Mouse (Mus musculus): ENCODE measurements around the gene Natd1.
"Not testable (repeated sequence)": the region's sequence is repeated elsewhere in the genome, so short reads cannot be mapped to it uniquely, and the experiment has no call there.

Gene Natd1

DNA sequence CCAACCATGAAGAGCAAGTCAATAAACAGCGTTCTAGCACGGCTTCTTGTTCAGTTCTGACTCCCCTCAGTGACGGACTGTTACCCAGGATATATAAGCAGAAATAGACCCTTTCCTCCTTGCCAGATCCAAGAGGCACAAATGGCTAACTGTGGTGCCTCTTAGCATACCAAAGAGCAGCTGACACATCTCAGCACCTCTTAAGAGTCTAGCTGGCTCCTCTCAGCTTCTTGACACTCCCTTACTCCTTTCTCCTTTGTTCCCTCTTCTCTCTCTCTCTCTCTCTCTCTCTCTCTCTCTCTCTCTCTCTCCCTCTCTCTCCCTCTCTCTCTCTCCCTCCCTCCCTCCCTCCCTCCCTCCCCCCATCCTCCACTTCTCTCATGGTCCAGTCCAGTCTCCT, 23.8 kb downstream of the Natd1 start:
- DNase-seq (ENCODE audit: inconsistent age in 2 of 2, low spot score in 1 of 2) = no peak

DNA sequence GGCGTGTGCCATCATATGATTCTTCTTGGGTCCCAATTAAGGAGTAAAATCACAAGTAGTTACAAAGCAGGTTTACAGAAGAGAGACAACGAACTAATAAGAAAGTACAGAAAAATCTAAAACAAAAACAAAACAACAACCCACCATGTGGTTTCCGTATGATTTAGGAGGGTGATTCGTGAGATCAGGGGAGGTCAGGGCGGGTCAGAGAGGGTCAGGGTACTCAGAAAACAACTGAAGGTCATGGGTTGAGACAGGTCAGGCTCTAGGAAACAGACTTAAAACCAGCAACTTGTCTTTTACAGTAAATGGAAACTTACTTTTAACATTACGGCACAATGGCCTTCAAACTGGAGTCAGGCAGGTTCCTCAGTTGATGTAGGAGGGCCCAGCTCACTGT, 24.3 kb downstream of the Natd1 start:
- peak in 1 of 2 experiments; percentile 28 for DNase-seq (ENCODE audit: inconsistent age in 2 of 2, low spot score in 1 of 2)

DNA sequence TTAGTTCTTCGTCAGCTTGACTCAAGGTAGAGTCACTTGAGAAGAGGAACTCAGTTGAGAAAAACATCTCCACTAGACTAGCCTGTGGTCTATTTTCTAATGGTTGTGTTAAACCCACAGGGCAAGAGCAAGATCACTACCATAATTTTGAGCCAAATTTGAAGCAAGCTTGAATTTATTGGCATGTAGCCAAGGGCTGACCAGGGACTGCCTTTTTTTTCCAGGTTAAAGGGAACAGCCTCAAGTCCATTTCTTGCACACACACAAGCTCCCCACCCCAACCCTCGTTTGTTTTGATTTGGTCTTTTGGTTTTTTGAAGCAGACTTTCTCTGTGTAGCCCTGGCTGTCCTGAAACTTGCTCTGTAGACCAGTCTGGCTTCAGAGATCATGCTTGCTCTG, 24.7 kb downstream of the Natd1 start:
- DNase-seq (ENCODE audit: inconsistent age in 2 of 2, low spot score in 1 of 2) = peak in 1 of 2 experiments; percentile 45

DNA sequence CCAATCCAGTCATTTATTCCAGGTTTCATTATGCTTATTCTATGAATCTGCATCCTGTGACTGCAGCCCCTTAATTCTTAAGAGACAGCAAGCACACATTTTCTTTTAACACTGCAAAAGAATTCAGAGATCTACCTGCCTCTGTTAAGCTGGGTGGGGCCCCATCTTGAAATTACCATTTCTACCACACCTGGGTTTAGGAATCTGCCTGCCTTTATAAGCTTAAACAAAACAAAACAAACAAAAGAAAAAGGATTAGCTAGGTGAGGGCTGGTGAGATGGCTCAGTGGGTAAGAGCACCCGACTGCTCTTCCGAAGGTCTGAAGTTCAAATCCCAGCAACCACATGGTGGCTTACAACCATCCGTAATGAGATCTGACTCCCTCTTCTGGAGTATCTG, 27.6 kb downstream of the Natd1 start:
- not testable (repeated sequence) for DNase-seq (ENCODE audit: inconsistent age in 2 of 2, low spot score in 1 of 2)

DNA sequence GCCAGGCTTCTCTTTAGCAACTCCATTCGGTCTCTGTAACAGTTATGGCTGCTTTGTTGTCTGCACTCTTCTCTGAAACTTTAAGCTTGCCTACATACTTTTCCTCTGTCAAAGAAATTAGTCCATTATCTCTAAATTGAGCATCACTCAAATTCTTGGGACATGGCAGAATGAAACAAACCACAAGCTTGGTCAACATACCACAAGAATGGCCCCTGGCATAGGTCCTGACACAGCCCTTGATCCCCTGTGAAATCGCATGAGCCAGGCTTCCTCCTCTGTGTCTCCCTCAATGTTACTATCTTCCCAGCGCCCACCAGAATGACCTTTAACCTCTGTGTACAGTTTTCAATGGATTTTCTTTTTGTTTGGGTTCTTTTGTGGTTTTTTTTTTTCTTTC, 32.2 kb downstream of the Natd1 start:
- DNase-seq (ENCODE audit: inconsistent age in 2 of 2, low spot score in 1 of 2) = no peak

DNA sequence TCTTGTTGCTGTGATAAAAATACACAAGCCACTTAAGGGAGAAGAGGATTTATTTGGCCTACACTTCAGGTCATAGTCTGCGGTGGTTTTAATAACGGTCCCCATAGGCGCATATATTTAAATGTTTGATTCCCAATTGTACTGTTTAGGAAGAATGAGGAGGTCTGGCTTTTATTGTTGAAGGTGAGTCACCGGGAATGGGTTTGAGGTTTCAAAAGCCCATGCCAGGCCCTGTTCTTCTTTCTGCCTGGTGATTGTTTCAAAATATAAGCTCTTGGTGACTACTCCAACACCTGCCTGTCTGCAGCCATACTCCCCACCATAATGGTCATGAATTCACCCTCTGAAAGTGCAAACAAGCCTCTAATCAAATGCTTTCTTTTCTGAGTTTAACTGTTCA, 34.0 kb downstream of the Natd1 start:
- DNase-seq (ENCODE audit: inconsistent age in 2 of 2, low spot score in 1 of 2) = no peak

DNA sequence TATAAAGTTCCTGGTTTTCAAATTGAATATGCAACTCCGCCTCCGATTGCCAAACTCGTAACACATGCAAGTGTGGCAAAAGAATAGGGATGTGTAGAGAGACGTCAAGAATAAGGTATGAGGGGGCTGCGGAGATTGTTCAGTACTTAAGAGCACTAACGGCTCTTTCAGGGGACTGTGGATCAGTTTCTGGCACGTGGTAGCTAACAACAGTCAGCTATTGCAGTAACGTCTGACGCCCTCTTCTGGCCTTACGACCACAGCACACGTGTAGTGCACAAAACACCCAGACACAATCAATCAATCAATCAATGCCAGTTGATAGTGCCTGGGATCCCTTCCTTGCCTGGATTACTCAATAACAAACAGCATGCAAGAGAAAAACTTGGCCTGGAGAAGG, 35.1 kb downstream of the Natd1 start:
- DNase-seq (ENCODE audit: inconsistent age in 2 of 2, low spot score in 1 of 2) = peak in 1 of 2 experiments; percentile 50

DNA sequence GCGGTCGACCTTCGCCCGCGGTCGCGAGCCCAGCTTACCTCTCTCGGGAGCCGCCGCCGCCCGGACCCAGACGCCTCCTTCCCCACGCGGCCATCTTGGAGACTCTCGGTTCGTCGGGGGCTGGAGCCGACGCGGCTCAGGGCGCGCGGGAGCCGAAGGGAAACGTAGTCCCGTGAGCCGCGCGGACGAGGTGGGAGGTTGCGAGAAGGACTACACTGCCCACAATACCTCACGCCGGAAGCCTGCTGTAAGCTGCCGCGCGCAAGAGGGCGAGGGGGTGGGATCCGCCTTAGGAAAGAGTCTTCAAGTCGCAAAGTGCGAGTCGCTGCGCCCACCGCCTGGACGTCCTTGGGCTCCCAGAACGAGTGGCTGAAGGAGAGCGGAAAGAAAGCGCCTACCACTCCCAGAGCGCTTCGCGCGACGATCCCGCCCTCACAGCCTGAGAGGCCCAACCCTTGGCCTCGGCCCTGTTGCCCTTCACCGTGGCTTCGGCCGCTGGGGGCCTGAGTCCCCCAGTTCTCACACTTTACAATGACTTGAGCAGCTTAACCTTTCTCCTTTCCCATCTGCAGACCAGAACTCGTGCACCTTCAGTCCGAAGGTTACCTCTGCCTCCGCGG, 35.8 kb downstream of the Natd1 start, which contains the start of gene Tmem11:
Tmem11 (minus strand) TSS at position 598 of the 620 bp plus-strand sequence.
- DNase-seq (ENCODE audit: inconsistent age in 2 of 2, low spot score in 1 of 2) = peak; percentile 97 to 98

DNA sequence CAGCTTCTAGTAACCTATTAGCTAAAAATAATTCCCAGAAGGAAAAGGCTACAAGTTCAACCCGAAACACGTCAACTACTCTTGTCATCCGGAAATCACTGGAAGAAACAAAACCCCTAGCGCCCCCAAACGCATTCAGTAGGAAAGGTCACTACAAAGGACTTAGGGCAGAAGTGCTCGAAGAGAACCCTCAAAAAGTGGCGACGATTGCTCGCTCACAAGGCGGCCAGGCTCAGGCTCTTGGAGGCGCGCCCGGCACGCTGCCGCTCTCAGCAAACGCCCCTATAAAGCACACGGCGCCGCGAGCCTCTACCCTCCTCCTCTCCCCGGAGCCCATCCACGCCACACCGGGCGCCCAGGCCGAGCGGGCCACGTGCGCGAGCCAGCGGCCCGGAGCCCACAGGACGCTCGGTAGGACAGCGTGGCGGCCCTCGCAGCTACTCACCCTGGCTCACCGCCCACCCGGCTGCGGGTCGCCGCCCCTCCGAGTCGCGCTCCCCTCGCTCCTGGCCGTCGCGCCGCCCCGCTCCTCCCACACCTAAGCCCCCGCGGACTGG, 36.4 kb downstream of the Natd1 start:
- DNase-seq (ENCODE audit: inconsistent age in 2 of 2, low spot score in 1 of 2) = peak in 1 of 2 experiments; percentile 89

DNA sequence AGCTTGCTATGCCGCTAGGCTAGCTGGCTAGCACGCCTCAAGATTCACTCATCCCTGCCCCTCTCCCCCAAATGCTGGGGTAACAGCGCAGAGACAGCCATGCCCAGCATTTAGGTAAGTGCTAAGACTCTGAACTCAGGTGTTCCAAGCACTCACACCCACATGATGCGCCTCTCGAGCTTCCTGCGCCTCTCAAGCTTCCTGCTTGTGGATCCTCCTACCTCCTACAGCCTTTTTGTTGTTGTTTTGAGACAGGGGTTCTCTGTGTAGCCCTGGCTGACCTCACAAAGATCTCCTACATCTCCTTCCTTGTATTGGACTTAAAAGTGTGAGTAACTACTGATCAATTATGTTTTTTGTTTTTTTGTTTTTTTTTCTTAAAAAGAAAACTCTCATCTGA, 41.4 kb downstream of the Natd1 start:
- no peak for DNase-seq (ENCODE audit: inconsistent age in 2 of 2, low spot score in 1 of 2)

DNA sequence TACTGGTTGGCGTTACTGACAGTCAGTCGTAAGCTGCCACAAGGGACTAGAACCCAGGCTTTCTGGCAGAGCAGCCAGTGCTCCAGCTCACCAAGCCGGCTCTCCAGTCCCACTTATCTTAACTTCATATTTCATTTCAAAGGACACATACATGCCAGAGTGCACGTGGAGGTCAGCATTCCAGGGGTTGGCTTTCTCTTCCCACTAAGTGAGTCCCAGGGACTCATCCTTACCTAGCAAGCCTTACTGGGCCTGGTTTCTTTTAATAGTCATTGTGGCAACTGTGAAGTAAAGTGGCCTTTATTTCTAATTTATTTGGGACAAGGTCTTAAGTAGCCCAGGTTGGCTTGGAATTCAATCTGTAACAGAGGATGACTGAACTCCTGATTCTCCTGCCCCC, 43.1 kb downstream of the Natd1 start:
- peak in 1 of 2 experiments; percentile 69 for DNase-seq (ENCODE audit: inconsistent age in 2 of 2, low spot score in 1 of 2)

DNA sequence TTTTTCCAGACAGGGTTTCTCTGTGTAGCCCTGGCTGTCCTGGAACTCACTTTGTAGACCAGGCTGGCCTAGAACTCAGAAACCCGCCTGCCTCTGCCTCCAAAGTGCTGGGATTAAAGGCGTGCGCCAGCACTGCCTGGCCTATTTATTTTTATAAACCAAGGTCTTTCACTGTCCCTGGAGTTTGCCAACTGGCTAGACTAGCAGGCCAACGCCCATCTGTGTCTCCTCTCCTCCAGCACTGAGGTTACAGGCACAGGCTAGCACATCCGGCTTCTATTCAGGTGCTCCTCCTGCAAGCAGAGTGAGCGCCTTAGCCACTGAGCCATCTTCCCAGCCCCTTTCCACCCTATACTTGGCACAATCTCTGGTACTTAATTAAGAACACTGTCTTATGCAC, 45.1 kb downstream of the Natd1 start:
- DNase-seq (ENCODE audit: inconsistent age in 2 of 2, low spot score in 1 of 2) = peak in 1 of 2 experiments; percentile 66

DNA sequence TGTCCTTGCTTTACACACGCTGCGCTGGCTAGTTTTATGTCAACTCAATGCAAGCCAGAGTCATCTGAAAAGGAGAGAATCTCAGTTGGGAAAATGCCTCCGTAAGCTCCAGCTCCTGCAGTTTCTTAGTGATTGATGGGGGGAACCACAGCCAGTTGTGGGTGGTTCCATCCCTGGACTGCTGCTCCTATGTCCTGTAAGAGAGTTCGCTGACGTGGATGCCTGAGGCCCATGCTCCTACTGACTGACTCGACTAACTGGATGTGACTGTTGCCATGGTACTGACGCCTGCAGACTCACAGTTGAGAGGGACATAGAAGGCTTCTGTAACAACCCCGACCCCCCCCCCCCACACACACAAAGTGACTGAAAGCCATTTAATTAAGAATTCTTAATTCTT, 46.6 kb downstream of the Natd1 start:
- DNase-seq (ENCODE audit: inconsistent age in 2 of 2, low spot score in 1 of 2) = peak in 1 of 2 experiments; percentile 61

DNA sequence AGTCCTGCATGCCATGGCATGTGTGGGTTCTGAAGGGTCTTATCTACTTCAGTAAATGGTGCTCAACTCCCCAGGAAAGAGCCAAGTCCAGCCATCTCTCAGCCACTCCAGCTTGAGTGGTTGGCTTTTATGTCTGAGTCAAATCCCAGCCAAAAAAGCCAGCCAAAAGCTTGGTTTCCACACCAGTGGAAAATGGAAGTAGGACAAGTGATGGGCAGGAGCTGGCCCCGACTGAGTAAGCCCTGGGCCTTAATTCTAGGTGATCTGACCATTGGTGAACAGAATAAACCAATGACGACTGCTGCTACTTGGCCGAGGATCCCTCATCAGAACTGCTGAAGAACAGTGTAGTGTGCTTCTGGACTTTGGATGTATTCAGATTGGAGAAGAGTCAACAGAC, 47.1 kb downstream of the Natd1 start:
- DNase-seq (ENCODE audit: inconsistent age in 2 of 2, low spot score in 1 of 2) = peak in 1 of 2 experiments; percentile 55

DNA sequence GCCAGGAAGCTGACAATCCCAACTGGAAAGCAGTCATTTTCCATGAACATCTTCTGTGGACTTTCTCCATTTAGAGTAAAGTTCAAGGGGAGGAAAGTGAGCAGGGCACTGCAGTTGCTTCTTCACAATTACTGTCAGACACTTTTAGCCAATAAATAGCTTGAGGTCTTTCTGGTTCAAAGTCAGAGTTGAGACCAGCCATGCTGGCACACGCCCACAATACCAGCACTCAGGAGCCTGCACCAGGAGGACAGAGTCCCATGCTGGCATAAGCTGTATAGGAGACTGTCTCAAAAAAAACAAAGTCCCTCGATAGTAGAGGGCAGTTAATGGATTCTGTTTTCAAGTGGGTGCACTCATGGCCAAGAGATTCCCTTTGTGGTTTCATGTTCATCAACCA, 48.5 kb downstream of the Natd1 start:
- no peak for DNase-seq (ENCODE audit: inconsistent age in 2 of 2, low spot score in 1 of 2)

DNA sequence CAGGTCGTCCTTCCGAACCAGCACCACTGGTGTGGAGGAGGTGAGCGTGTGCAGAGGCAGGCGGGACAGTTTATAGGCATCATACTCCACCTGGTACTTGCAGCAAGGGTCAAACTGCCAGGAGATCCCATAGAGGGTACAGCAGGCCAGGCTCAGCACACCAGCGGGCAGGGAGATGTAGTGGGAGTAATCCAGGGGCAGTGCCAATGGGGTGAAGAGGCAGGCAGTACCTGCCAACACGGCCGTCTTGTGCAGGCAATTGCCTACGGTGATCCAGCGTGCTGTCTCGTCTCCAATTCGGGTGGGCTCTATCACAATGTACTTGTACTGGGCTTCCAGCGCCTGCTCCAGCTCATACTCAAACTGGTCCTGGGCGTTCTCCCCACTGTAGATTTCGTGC, 49.6 kb downstream of the Natd1 start:
- DNase-seq (ENCODE audit: inconsistent age in 2 of 2, low spot score in 1 of 2) = peak in 1 of 2 experiments; percentile 47

DNA sequence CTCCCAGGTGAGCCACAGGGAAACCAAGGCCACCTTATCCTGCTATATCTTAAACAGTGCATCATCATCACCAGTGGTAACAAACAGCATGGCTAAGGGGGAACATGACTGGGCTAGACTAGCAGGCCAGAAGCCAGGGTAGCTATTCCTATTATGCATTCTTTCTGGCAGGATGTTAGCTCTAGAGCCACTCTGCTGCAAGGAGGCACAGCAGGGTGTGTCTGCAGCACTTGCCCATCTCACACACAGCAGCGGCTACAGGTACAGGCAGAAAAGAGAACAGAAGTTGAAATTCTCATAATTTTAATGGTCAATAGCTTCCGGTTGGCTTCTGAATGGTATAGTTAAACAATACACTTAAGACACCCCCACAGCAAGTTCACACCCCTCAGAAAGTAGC, 50.4 kb downstream of the Natd1 start:
- DNase-seq (ENCODE audit: inconsistent age in 2 of 2, low spot score in 1 of 2) = no peak

DNA sequence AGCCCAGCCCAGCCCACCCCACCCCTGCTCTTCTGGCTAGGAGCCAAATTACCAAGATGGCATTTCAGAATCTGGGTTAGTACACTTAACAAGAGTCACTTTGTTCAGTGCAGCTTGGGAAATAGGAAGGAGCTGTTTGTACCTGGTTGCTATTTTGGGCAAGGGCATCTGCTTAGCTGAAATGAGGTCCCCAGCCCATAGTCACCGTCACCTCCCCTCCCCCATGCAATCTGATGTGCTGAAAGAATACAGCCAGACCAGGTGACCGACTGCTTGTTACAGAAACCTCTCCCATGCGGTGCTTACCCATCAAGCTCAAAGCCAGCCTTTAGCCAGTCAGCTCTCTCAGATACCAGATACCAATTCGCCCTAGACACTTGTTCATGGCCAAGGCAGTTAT, 51.4 kb downstream of the Natd1 start:
- DNase-seq (ENCODE audit: inconsistent age in 2 of 2, low spot score in 1 of 2) = peak; percentile 43 to 70

DNA sequence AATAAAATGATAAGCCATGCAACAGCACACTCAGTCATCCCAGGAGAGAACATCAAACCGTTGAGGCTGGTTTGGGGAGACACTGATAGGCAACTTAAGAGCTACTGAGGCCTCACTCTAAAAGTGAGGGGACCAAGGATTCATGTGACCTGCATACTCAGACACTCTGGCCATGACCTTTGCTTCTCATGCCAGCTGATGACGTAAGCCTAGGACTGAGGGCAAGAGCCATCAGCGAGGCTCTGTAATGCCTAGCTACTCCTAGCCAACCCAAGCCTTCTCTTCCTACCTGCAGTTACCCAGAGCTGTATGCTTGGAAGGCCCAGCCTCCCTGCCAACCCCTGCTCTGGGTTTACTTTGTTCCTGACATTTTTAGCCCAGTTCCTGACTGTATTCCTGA, 52.6 kb downstream of the Natd1 start:
- DNase-seq (ENCODE audit: inconsistent age in 2 of 2, low spot score in 1 of 2) = peak; percentile 57 to 81

DNA sequence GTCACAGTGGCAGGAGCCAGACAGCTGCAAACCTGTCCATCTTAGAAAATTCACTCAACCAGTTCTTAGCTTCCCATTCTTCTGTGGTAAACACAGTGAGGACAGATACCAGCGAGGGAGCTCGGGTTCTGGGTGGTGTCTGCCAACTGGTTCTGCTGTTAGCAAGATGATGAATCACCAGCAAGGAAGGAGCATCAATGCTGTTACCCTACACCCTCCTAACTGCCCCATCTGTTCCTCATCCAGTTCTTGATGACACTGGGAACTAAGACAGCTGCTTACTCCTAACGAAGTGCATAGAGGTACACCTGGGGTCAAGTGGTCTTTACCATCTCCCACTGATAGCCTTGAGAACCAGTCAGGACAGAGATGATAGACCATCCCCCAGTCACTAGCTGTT, 58.0 kb downstream of the Natd1 start:
- DNase-seq (ENCODE audit: inconsistent age in 2 of 2, low spot score in 1 of 2) = no peak

Data from adrenal gland, adult (tissue).